Mouse (Mus musculus) kidney, adult 9 months (tissue): Measurements from ENCODE around the gene Btbd16.

Experiments
- DNase-seq: peaks from one replicate; pipeline ENCODE4 v3.0.0; 2022

Gene Btbd16

DNA sequence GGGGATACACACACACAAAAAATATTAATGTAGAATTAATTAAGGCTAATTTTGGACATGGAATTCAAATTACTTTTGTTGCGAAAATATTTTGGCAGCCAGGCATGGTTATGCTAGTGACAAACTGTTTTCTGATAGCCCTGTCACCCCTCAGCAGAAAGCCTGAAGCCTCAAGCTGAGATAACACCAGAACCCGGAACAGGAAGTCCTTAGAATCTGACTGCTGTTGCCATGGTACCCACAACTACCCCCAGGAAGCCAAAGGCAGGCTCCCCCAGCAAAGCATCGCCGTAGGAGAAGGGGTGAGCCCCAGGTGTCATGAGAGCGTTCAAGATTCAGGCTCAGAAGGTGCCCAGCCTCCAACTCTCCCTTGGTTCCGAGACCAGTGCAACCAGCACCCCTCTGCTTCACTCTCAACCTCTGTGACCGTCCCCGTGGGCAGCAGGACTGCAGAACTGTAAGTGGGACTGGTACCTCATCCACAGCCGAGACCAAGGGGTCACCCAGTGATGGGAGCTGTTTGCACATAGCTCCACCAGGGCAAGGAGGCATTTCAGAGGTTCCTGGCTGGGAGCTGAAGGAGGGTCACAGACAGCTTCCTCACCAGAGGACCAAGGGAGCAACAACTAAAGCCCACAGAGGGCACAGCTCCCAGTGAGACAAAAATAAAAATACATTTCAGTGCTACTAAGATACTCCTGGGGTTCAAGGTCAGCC is at the start of gene Btbd16:
Btbd16 (plus strand) TSS at position 156 of the 717 bp plus-strand sequence.
- no peak for DNase-seq

DNA sequence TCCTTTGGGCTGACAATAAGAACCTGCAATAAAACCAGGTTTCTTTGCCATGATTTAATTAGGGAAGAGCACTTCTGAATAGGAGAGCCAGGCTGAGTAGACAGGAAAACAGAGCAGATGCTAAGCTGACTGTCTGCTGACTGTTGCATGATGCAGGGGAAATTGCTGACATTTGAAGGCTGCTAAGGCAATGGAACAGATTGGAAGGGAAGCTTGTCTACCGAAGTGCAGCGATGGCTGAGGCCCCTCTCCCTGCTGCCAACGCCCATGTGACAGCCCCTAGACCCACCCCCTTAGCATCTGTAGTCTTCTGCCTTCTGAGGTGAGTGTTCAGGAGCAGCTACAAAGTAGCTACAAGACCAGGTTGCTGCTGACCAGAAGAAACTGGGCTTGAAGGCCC is 47.7 kb upstream of the Btbd16 start:
- no peak for DNase-seq

DNA sequence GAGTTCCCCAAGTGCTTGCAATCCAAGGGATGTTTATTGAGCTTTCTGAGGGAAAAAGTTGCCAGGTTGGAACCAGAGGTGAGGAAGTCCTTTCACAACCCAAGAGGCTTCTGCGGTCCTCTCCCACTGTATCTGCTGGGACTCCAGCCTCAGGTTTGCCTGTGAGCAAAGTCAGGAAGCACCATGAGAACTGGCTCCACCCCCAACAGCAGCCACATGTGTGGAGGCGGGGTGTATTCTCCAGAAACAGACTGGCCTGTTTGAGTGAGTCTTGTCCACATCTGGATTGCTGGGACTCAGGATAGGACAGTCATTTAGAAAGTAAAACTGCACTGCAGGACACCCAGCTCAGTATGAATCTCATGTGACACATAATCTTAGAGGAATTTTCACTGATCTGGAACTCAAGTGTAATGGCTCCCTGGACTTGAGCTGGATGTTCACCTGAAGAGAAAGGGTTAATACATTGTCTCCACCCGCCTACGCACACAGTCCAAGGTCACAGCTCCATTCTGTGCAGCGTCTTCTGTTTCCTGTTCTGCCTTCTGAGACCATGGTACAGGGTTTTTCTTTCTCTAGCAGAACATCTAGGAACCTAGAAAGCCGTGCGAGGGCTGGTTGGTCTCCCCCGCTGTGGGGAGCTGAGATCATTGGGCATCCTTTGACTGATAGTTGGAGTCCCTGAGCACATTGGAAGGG is 47.0 kb upstream of the Btbd16 start:
- DNase-seq, result no peak

DNA sequence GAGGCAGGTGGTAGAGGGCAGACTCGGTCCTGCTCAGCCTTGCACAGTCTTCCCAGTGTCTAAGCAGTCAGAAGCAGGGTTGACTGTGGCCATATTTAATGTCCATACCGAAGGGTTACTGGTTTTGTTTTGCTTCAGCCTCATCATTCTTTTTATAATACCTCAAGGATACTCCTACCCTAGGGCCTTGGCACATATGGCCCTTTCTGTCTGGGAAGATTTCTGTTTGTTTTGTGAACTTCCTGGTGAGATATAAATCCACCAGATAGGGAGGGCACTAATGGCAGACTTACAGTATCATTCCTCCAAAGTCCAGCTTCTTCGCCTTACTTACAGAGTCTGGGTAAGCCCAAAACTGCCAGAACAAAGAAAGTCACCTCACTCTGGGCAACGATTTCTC is 46.3 kb upstream of the Btbd16 start:
- DNase-seq, result no peak

DNA sequence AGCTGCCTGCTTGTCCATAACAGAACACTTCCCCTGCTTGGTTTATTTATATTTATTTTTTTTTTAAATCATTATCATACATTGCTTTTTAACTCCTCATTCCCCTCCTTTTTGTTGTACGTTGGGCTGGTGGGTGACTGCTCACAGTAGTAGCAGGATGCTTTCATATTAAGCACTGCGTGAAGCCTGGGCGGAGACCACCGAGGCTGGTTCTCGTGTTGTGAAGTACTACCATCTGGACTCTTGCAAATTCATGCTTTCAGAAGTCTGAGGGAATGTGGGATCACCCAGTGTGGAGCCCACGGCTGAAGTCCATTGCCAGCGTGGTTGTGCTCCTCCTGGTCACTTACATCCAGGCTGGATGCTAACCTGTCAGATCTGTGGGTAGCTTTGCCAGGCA is 42.1 kb upstream of the Btbd16 start:
- DNase-seq, result no peak

DNA sequence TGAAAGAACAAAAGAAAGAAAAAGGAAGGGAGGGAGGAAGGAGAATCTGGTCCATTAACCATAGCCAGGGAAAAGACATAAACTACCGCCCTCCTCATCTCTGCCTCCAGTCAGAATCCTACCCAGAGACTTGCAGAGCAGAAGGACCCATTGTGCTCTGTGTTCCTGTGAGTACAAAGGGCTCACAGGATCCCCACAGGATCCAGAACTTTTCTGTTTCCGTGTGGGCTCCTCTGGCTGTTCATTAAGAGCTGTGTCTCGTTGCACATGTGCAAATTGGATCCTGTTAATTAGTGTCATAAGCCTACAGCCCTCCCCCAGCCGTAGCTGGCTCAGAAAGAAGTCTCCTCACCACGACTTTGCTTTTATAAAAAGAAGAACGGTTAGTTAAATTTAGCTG is 41.0 kb upstream of the Btbd16 start:
- peak; percentile 86 for DNase-seq

DNA sequence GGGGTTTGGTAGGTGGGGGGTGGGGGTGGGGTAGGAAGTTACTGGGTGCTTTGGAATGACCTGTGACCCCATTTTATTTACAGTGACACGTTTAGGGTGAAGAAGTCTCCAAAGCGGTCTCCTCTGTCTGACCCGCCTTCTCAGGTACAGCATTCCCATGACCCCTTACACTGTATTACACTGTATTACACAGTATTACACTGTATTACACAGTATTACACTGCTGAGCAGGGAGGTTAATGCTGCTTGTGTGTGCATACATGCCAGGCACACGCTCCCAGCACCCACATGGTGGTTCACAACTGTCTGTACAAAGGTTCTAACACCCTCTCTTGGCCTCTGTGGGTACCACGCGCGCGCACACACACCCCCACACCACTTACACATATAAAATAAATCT is 40.4 kb upstream of the Btbd16 start:
- DNase-seq, result no peak

DNA sequence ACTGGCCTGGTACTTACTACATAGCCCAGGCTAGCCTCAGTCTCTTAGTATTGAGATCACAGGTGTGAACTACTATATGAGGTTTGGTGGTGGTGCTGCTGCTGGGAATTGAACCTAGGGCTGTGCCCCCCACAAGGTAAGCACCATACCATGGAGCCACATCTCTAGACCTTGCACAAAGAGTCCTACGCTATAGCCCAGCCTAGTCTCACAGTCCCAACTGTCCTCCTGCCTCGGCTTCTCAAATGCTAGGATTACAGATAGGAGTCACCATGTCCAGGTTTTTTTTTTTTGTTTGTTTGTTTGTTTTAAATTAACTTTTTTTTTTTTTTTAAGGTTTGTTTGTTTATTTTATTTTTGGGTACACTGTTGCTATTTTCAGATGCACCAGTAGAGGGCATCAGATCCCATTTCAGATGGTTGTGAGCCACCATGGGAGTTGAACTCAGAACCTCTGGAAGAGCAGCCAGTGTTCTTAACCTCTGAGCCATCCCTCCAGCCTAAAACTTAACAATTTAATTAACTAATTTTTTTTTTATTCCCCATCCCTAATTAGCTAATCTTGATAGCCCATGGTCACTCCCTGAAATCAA is 39.6 kb upstream of the Btbd16 start:
- no peak for DNase-seq

DNA sequence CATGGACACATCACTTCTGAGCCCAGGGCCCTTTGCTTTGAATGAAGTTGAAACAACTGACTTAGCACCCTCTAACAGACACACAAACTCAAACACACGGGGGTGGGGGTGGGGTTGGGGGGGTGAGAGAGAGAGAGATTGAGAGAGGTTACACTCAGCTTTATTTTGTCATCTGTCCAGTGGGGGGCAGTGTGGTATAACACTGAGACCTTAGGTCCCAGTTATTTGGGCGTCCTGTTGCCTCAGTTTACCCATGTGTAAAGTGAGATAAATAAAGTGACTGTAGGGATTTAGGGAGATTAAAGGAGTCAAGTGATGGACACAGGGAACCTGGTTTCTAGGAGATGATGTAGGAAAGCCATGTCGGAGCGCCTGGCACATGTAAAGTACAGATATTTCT is 32.8 kb upstream of the Btbd16 start:
- DNase-seq, result no peak

DNA sequence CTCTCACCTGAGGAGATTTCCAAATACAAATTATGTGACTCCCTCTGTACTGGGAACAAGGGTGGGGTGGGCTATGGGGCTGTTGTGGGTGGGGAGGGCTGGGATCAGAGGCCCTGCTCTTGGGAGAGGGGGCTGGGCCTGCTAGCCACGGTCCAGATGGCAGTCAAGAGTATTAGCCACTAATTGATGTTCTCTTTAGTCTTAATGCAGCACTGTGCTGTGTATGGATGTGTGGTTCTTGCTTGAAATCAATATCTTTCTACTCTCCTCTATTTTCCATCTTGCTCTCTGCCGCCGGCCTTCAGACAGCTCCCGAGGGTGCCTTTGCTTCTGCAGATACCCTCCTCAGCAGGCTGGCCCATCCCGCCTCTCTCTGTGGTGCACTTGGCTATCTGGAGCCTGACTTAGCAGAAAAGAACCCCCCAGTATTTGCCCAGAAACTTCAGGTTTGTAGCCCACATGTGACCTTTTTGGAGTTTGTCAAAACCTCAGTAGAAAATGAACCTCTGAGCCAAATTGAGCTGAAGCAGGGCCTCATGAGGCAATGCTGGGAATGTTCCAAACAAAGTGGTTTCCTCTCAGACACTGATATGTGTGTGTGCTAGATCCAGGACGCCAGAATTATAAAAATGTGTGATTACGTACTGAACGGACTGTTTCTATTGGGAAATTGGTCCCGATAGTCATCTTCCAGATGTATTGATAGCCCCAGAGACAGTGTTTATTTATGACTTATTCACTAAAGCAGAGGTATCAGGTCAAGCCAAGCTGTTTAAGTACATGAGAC is 30.4 kb upstream of the Btbd16 start:
- DNase-seq, result no peak

DNA sequence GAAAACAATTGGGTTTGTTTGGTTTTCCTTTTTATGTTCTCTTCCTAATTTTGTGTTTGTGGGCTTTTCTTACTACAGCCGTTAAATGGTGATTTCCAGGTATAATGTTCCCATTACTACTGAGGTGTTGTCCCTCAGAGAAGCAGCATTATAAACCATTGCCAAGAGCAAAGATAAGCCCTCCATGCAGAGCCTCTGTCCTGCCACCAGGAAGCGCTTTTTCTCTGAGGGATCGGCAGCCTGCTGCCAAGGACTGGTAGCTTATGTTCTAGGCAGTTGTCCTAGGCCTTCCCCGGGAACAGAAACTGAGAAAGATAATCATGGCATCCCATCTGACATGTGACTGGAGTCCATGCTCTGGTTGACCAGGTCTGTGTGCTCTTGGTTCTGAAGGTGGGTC is 24.7 kb upstream of the Btbd16 start:
- DNase-seq, result no peak

DNA sequence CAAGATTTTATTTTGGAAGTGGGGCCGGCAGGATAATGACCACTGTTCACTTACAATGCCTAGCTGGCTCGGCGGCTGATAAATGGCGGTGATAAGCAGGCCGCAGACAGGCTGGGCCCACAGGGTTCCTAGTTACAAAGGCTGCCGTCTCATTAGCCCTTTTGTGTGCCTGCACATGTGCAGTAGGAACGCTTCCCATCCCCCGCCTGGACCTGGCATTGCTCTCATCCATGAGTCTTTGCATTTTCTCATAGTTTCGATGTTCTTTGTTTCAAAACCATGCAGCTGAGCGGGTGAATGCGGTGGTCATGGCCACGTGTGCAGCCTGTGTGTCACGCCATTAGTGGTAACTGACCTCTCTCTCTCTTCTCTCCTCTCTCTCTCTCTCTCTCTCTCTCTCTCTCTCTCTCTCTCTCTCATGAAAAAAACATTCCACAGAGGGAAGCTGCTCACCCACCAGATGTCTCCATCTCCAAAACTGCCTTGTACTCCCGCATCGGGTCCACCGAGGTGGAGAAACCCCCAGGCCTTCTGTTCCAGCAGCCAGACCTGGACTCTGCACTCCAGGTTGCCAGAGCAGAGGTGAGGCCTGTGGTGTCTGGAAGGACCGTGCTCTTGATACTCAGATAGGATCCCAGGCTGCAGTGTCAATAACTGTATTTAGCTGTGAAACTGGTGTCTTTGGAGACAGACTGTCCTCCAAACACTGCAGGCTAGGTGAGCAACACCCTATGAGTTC is 22.9 kb upstream of the Btbd16 start:
- no peak for DNase-seq

DNA sequence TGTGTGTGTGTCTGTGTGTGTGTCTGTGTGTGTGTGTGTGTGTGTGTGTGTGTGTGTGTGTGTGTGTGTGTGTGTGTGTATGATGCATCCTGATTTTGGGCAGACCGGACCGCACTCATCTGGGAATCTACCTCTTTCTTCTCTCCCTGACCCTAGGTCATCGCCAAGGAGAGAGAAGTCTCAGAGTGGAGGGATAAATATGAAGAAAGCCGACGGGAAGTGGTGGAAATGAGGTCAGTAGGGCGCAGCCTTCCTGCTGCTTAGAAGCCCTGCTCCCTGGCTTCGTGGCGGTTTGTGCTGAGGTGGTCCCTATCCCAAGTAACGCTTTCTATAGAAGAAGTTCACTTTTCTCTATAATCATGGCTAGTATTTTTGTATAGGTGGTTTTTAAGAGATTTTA is 22.2 kb upstream of the Btbd16 start:
- no peak for DNase-seq

DNA sequence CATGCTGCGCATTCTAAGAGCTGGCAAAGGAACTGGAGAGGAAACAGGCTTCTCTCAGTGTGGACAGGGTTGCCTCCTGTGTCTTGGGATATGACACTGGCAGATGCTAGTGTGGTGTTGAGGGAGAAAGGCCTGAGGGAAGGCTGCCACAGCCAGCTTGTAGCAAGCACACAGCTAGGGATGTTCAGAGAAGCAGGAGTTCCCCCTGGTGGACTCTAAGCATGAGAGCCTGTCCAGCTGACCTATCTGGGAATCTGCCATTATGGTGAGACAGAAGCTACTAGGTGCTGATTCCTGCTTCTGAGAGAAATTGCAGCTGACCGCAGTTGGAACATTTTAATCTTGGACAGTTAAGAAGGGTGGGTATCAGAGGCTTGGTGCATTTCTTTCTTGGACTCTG is 19.1 kb upstream of the Btbd16 start:
- DNase-seq, result no peak

DNA sequence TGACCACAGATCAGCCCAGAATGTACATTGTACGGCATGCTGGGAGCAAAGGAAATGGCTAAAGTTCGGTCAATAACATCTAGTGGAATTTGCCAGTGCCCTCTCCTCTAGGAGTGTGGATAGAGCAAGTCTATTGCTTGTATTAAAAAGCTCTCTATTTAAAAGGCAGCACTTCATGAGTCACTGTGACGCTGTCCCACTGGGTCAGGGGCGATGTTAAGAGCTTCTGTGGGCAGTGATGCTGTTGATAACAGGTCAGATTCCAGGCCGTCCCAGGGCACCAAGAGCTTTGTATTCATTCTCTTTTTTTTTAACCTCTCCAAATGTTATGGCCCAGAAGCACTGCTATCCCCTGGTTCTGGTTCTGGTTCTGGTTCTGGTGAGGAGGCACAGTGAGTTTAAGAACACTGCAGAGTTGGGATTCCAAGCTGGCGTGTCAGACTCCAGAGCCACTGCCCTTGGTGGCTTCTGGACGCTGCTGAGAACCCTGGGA is 17.5 kb upstream of the Btbd16 start:
- DNase-seq, result no peak

DNA sequence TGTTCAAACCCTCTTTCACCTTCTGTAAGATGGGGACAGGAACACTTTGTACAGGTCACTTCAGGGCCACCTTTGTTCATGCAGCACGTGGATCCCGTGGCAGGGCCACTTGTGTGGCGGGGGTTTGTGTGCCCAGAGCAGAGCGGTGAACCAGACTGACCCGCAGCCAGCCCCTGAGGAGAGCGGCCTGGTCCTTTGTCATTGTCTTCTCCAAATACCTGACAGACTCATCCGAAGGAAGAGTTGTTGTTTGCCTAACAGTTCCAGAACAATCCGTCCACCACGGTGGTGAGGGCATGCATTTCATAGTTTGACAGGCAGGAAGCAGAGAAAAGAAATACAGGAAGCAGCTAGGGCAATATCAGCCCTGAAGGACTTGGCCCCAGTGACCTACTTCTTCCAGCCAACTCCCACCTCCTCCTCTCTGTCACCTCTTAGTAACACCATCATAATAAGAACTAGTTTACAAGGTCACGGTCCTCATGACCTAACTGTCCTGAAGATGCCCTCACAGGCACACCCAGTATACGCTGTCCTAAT is 16.5 kb upstream of the Btbd16 start:
- no peak for DNase-seq

DNA sequence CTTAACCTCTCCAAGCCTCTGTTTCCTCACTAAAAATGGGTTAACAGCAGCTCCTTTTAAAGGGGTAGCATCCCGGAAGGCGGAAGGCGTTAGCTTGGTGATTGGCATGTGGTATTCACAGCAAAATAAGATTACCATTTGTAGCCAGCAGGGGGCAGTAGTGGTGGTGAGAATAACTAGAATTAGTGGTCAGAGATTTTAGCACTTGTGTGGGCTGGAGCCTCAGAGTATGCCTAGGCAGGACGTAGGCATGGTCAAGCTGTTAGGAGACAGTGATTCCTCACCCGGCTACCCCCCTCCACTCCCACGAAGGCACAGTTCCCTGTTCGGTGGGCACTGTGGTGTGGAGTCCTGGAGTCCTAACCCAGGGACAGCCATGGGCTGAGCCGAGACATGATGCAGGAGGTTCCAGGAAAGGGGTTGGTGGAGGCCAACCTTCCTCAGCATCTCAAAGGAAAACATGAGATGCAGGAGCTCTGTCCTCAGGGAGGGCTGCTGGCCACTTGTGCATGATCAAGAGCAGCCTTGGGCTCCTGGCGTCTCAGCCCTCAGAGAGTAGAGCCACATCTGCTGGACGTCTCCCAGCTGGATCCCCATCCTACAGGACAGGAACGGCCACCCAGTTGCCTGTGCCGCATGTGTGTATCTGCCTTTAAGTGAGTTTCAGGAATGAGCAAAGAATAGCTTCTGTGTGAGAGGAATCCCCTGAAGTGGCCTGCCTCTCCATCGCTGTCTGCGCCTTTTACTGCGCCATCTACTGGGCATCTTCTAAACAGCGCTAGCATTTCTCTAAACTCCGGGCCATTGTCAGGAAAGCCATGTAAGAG is 11.6 kb upstream of the Btbd16 start:
- peak; percentile 74 for DNase-seq

DNA sequence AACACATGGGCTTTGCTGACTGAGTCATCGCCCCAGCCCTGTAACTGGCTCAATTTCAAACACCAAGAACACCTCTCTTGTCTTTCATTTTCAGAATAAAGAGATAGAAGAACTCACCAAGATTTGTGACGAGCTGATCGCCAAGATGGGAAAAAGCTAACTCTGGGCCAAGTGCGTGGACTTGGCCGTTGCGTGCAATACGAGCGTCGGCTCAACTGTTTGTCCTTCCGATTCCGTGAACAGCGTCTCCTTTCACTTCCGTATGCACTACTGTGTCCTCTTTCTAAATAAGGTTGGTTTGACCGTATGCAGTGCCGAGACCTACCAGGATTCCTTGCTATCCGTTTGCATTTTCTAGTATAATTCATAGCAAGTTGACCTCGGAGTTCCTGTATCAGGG is 9.7 kb upstream of the Btbd16 start:
- DNase-seq, result no peak

DNA sequence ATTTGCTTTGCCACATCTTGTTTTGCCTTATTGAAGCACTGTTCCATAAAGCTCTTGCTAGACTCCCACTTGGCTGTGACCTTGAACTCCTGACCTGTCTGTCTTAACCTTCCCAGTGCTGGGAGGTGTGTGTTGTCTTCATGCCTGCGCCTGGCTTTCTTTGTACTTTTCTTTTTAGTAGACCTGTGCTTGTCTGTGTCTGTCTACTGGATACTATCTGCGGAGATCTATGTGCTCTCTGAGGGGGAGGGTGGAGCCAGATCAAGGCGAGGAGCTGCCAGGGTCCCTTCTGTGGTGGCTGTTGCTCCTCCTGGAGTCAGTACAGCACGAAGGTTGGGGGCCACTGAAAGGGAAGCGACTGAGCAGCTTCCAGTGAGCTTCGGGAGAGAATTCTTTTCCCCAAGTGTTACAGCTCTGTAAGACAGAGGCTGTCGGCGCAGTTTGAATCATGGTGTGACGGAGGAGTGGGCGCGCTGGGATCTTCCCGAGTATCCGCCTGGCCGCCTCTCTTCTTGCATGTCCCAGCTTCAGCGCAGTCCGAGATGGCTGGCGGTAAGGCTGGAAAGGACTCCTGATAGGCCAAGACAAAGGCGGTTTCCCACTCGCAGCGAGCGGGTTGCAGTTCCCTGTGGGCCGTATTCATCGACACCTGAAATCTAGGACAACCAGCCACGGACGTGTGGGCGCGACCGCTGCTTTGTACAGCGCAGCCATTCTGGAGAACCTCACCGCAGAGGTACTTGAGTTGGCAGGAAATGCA is 7.3 kb upstream of the Btbd16 start:
- DNase-seq, result no peak

DNA sequence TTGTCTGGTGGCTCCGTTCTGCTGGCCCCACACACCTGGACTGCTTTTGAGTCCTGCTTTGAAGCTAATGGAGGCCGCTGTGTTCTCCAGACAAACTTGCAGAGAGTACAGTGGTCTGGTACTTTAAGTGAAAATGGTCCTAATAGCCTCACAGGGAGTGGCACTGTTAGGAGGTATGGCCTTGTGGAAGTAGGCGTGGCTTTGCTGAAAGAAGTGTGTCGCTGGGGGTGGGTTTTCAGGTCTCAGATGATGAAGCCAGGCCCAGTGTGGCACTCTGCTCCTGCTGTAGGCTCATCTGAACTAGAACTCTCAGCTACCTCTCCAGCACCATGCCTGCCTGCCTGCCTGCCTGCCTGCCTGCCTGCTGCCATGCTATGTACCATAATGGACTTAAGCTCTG is 5.7 kb upstream of the Btbd16 start:
- no peak for DNase-seq

DNA sequence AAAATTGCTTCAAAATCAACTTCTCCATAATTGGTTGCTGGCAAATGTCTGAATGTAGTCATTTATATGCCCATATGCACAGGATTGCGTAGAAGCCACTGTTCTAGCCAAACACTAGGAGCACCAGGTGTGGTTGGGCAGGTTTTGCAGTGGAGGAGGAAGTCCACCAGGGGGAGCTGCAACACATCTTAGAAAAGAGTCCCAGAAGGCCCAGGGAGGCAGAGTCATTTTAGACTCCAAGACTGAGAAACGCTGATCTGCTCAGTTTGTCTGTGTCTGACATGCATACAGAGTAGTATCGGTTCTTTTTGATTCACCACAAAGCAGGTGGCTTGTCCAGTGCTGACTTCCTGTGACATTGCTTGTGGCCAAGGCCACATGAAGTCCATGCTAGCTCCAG is 3.2 kb upstream of the Btbd16 start:
- peak; percentile 89 for DNase-seq
